Mouse (Mus musculus) neutrophil, adult 83 days (primary cell): ENCODE measurements around the gene Rai2. TPM values are rescaled to one million over a fixed set of nuclear protein-coding genes. Genes with fewer than 3 reads are reported as not detected.

Experiments used
- total RNA-seq, 2 experiments: library from RNA; stranded (reverse); gene quantifications; one replicate each; pipeline ENCODE4 v1.2.4; 2023

Rai2 gene
- total RNA-seq: not detected

GRCm38 (mm10) chrX:161716865-161717763 lies at the start of gene Rai2:
Gene Rai2 (plus strand): TSS chrX:161717069.

